Mouse (Mus musculus) cerebellum, adult 2 months (tissue): Measurements from ENCODE around the gene Zmynd15.

Source experiments
- CTCF ChIP-seq: fragments of 200-500 bp; IDR thresholded peaks from 2 replicates; pipeline ENCODE4 v1.5.1; 2011; ENCODE audit warnings: low read depth, mild to moderate bottlenecking, control low read depth, low read length, moderate library complexity, borderline replicate concordance; ENCODE audit not compliant: insufficient read depth
- POLR2A ChIP-seq: fragments of 200-500 bp; IDR thresholded peaks from 2 replicates; pipeline ENCODE4 v1.6.1; 2011; ENCODE audit warnings: low read length, control low read depth, borderline replicate concordance; ENCODE audit not compliant: insufficient read depth

GRCm38 (mm10) chr11:70432048-70432894, 27.0 kb upstream of the Zmynd15 start, which contains the start of gene Arrb2:
- peak; percentile 80 for TF ChIP-seq POLR2A
- peak; percentile 80 for TF ChIP-seq CTCF
